Mouse (Mus musculus): ENCODE results near the gene Sall4. TPM values are rescaled to one million over a fixed set of nuclear protein-coding genes. Genes with fewer than 3 reads are reported as not detected.

The Sall4 gene
- polyA plus RNA-seq, 1 experiment = 0.28 TPM

GRCm38 (mm10) chr2:168742649-168743048 lies 25.1 kb downstream of the Sall4 start:
- TF ChIP-seq POLR2A (IDR thresholded peaks at IDR 0.05; ENCODE audit: borderline replicate concordance, insufficient read depth, low read length) (no peak), CTCF (IDR thresholded peaks at IDR 0.05; ENCODE audit: borderline replicate concordance, insufficient read depth, low read depth, low read length) (peak; percentile 75)
- Histone ChIP-seq H3K27me3 (ENCODE audit: control insufficient read depth, insufficient read depth, low read length) (no peaks in the 10 kb centered on the region), H3K4me1 (ENCODE audit: control insufficient read depth, insufficient read depth, low read length) (no peaks in the 10 kb centered on the region), H3K27ac (ENCODE audit: insufficient read depth, low read length) (peak overlapping the region; percentile 71), H3K4me3 (replicated peaks; ENCODE audit: insufficient read depth, low read depth, low read length) (peak overlapping the region; percentile 84)
- peak; percentile 60 to 75 for DNase-seq
- 24% methylated on average over 7 of the region's 7 CpGs for WGBS

GRCm38 (mm10) chr2:168742059-168742627 lies 25.6 kb downstream of the Sall4 start, which contains the start of gene Atp9a:
TSS of gene Atp9a (minus strand) at chr2:168742409.
- H3K27ac ChIP-seq (ENCODE audit: insufficient read depth, low read length) = peak within 1 kb of the TSS; percentile 88
- peak; percentile 87 for DNase-seq
- peak within 1 kb of the TSS; percentile 88 for H3K4me3 ChIP-seq (replicated peaks; ENCODE audit: insufficient read depth, low read depth, low read length)
- no peaks in the 10 kb centered on the region for H3K27me3 ChIP-seq (ENCODE audit: control insufficient read depth, insufficient read depth, low read length)
- H3K4me1 ChIP-seq (ENCODE audit: control insufficient read depth, insufficient read depth, low read length) = no peaks in the 10 kb centered on the region
- WGBS = 5% methylated on average over 25 of the region's 33 CpGs
- no peak for TF ChIP-seq CTCF (IDR thresholded peaks at IDR 0.05; ENCODE audit: borderline replicate concordance, insufficient read depth, low read depth, low read length)
- TF ChIP-seq POLR2A (IDR thresholded peaks at IDR 0.05; ENCODE audit: borderline replicate concordance, insufficient read depth, low read length) = peak; percentile 63

GRCm38 (mm10) chr2:168741273-168742058 lies 26.3 kb downstream of the Sall4 start:
- peak; percentile 89 to 90 for DNase-seq
- H3K27me3 ChIP-seq (ENCODE audit: control insufficient read depth, insufficient read depth, low read length) = no peaks in the 10 kb centered on the region
- H3K4me1 ChIP-seq (ENCODE audit: control insufficient read depth, insufficient read depth, low read length) = no peaks in the 10 kb centered on the region
- H3K27ac ChIP-seq (ENCODE audit: insufficient read depth, low read length) = peak overlapping the region; percentile 88
- peak; percentile 35; the same call in 1 of the 2 replicates for TF ChIP-seq POLR2A (IDR thresholded peaks at IDR 0.05; ENCODE audit: borderline replicate concordance, insufficient read depth, low read length)
- peak; percentile 14; the same call in 1 of the 2 replicates for TF ChIP-seq CTCF (IDR thresholded peaks at IDR 0.05; ENCODE audit: borderline replicate concordance, insufficient read depth, low read depth, low read length)
- peak overlapping the region; percentile 88 for H3K4me3 ChIP-seq (replicated peaks; ENCODE audit: insufficient read depth, low read depth, low read length)
- under 1% methylated on average over 79 of the region's 108 CpGs for WGBS

GRCm38 (mm10) chr2:168740496-168740895 lies 27.2 kb downstream of the Sall4 start:
- Histone ChIP-seq H3K27me3 (ENCODE audit: control insufficient read depth, insufficient read depth, low read length) (no peaks in the 10 kb centered on the region), H3K4me1 (ENCODE audit: control insufficient read depth, insufficient read depth, low read length) (peaks cover 3% of the 10 kb centered on the region; the same call in 1 of the 2 replicates), H3K27ac (ENCODE audit: insufficient read depth, low read length) (no peak overlapping the region), H3K4me3 (replicated peaks; ENCODE audit: insufficient read depth, low read depth, low read length) (peak overlapping the region; percentile 88)
- no peak for DNase-seq
- TF ChIP-seq CTCF (IDR thresholded peaks at IDR 0.05; ENCODE audit: borderline replicate concordance, insufficient read depth, low read depth, low read length) = no peak
- WGBS = 85% methylated on average over 10 of the region's 10 CpGs

- Histone ChIP-seq H3K27me3 (ENCODE audit: control insufficient read depth, insufficient read depth, low read length) (no peaks in the 10 kb centered on the region), H3K4me1 (ENCODE audit: control insufficient read depth, insufficient read depth, low read length) (peaks cover 13% of the 10 kb centered on the region), H3K27ac (ENCODE audit: insufficient read depth, low read length) (no peak overlapping the region), H3K4me3 (replicated peaks; ENCODE audit: insufficient read depth, low read depth, low read length) (no peak overlapping the region)
- 97% methylated on average over 1 of the region's 1 CpGs for WGBS
- DNase-seq = no peak
- TF ChIP-seq POLR2A (IDR thresholded peaks at IDR 0.05; ENCODE audit: borderline replicate concordance, insufficient read depth, low read length) (no peak), CTCF (IDR thresholded peaks at IDR 0.05; ENCODE audit: borderline replicate concordance, insufficient read depth, low read depth, low read length) (peak; percentile 32; the same call in 1 of the 2 replicates)
Observed at GRCm38 (mm10) chr2:168738854-168739253, 28.9 kb downstream of the Sall4 start.

GRCm38 (mm10) chr2:168737878-168738277 lies 29.9 kb downstream of the Sall4 start:
- 55% methylated on average over 10 of the region's 10 CpGs for WGBS
- Histone ChIP-seq H3K27ac (ENCODE audit: insufficient read depth, low read length) (no peak overlapping the region), H3K4me1 (ENCODE audit: control insufficient read depth, insufficient read depth, low read length) (peaks cover 13% of the 10 kb centered on the region), H3K27me3 (ENCODE audit: control insufficient read depth, insufficient read depth, low read length) (no peaks in the 10 kb centered on the region), H3K4me3 (replicated peaks; ENCODE audit: insufficient read depth, low read depth, low read length) (no peak overlapping the region)
- TF ChIP-seq CTCF (IDR thresholded peaks at IDR 0.05; ENCODE audit: borderline replicate concordance, insufficient read depth, low read depth, low read length) = no peak
- no peak for TF ChIP-seq POLR2A (IDR thresholded peaks at IDR 0.05; ENCODE audit: borderline replicate concordance, insufficient read depth, low read length)
- DNase-seq = no peak

GRCm38 (mm10) chr2:168734023-168734422 lies 33.7 kb downstream of the Sall4 start:
- 5% methylated on average over 11 of the region's 11 CpGs for WGBS
- H3K4me1 ChIP-seq (ENCODE audit: control insufficient read depth, insufficient read depth, low read length) = peaks cover 17% of the 10 kb centered on the region
- peak overlapping the region; percentile 11 for H3K4me3 ChIP-seq (replicated peaks; ENCODE audit: insufficient read depth, low read depth, low read length)
- TF ChIP-seq POLR2A (IDR thresholded peaks at IDR 0.05; ENCODE audit: borderline replicate concordance, insufficient read depth, low read length) = no peak
- TF ChIP-seq CTCF (IDR thresholded peaks at IDR 0.05; ENCODE audit: borderline replicate concordance, insufficient read depth, low read depth, low read length) = no peak
- peak; percentile 83 to 87 for DNase-seq
- peak overlapping the region; percentile 73 for H3K27ac ChIP-seq (ENCODE audit: insufficient read depth, low read length)
- H3K27me3 ChIP-seq (ENCODE audit: control insufficient read depth, insufficient read depth, low read length) = no peaks in the 10 kb centered on the region

- H3K4me1 ChIP-seq (ENCODE audit: control insufficient read depth, insufficient read depth, low read length) = peaks cover 27% of the 10 kb centered on the region
- TF ChIP-seq CTCF (IDR thresholded peaks at IDR 0.05; ENCODE audit: borderline replicate concordance, insufficient read depth, low read depth, low read length) (no peak), POLR2A (IDR thresholded peaks at IDR 0.05; ENCODE audit: borderline replicate concordance, insufficient read depth, low read length) (no peak)
- WGBS = 68% methylated on average over 8 of the region's 8 CpGs
- no peaks in the 10 kb centered on the region for H3K27me3 ChIP-seq (ENCODE audit: control insufficient read depth, insufficient read depth, low read length)
- no peak for DNase-seq
- no peak overlapping the region for H3K4me3 ChIP-seq (replicated peaks; ENCODE audit: insufficient read depth, low read depth, low read length)
- no peak overlapping the region for H3K27ac ChIP-seq (ENCODE audit: insufficient read depth, low read length)
Observed at GRCm38 (mm10) chr2:168731258-168731657, 36.5 kb downstream of the Sall4 start.

Data from cerebellum, adult 2 months (tissue).